Mouse (Mus musculus) cerebellum, adult 9-10 months (tissue): ENCODE measurements around the gene Socs5.
A peak's percentile ranks its signal among the peaks of the same experiment; 100 is the strongest.

ENCODE experiments used
- DNase-seq: peaks from one replicate; pipeline ENCODE4 v3.0.0; 2022

The Socs5 gene

GRCm38 (mm10) chr17:87108507-87109292 lies 1.2 kb downstream of the Socs5 start:
- DNase-seq, result peak; percentile 48

- DNase-seq, result peak; percentile 22
Observed at GRCm38 (mm10) chr17:87109504-87109903, 2.0 kb downstream of the Socs5 start.

- DNase-seq, result no peak
Observed at GRCm38 (mm10) chr17:87112852-87113592, 5.5 kb downstream of the Socs5 start.

- no peak for DNase-seq
Observed at GRCm38 (mm10) chr17:87115615-87116014, 8.1 kb downstream of the Socs5 start.

GRCm38 (mm10) chr17:87118966-87119526 lies 11.6 kb downstream of the Socs5 start:
- no peak for DNase-seq

DNA sequence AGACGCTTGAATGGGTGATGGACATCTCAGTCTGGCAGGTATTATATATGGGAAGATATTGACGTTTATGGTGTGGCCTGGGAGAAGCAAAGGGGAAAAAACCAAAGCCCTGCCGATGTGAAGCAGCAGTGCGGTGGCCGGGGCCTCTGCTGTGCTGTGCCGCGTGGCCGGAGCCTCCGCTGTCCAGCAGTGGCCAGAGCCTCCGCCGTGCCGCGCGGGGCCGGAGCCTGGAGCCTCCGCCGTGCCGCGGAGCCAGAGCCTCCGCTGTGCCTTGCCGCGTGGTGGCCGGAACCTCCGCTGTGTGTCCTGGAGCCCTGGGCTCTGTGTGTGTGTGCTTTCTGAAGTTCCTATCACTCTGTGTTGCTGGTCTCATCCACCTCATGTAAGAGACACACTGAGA lies 17.9 kb downstream of the Socs5 start:
- DNase-seq, result no peak

- DNase-seq, result no peak
Observed at GRCm38 (mm10) chr17:87132258-87132657, 24.8 kb downstream of the Socs5 start.

DNA sequence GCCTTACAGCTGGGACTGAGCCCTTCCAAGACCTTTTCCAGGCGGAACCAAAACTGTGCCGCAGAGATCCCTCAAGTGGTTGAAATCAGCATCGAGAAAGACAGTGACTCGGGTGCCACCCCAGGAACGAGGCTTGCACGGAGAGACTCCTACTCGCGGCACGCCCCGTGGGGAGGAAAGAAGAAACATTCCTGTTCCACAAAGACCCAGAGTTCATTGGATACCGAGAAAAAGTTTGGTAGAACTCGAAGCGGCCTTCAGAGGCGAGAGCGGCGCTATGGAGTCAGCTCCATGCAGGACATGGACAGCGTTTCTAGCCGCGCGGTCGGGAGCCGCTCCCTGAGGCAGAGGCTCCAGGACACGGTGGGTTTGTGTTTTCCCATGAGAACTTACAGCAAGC lies 26.3 kb downstream of the Socs5 start:
- no peak for DNase-seq

- DNase-seq, result no peak
Observed at GRCm38 (mm10) chr17:87134631-87135030, 27.2 kb downstream of the Socs5 start.

GRCm38 (mm10) chr17:87135741-87136140 lies 28.3 kb downstream of the Socs5 start:
- DNase-seq, result no peak

DNA sequence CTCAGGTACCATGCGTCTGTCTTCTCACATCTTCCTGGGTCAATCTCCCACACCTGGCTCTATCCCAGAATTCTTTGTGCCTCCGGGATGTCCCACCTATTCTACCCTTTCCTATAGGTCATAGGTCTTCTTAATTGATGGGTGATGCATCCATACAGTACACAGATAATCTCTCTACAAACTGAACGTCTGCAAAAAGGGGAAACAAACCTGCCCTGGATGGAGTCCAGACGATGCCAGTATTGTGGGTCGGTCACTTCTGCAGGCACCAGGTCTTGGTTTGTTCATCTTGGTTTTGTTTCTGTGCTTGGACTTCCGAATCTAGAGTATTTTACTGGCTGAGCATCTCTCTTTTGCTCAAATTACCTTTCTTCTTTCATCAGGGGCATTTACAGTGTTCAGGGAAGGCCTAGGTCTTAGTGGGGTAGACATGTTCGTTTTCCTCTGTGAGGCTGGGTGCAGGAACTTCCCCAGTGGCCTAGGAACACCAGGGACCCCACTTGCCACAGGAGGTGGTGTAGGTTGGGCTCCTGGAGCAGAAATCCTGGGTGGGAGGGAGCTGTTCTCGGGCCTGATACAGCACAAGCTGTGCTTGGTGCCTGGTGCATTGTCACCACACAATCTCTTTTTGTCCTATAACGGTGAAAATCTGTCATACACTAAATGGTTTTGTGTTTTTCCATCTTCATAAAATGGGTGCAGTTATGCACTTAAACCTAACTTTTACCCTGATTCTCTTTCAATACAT lies 33.9 kb downstream of the Socs5 start:
- DNase-seq, result no peak

DNA sequence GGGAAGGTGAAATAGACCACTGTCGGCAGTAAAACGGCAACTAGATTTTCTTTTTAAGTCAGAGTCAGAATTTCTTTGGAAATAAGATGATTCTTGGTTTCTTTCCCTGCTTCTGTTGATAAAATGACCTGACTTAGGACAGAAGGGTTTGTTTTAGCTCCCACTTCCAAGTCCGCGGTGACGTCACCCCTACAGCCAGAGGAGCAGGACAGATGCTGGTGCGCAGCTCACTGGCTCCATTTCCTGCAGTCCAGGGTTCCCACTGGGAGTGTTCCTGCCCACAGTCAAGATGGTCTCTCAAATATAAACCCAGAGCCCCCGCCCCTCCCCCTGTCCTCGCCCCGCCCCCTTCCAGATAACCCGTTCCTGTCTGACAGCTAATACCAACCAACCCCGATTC lies 34.8 kb downstream of the Socs5 start:
- peak; percentile 15 for DNase-seq

GRCm38 (mm10) chr17:87143186-87143585 lies 35.7 kb downstream of the Socs5 start:
- DNase-seq, result no peak

DNA sequence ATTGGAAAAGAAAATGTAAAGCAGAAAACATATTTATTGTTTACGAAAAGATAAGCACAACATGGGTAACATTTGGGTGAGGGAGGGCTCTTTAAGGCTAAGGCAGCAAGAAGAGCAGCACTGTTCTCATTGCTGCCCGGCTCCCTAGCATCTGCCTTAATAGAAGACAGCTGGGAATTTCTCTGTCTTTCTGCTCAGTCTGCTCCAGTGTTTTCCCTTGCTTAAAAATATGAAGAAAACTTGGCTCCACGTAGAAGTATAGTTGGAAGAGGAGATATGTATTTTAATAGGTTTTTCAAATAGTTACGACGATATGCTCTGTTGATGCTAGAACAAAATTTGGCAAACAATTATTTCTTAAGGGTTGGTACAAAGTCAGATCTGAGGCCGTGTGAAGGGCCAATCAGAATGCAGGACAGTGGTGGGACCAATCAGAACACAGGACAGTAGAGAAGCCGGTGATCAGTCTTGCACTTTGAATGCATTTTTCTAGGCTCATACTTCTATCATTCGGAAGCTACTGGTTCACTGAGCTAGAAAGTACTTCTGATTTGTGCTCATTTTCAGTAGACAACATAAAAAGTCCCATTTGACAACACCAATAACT lies 39.0 kb downstream of the Socs5 start:
- DNase-seq, result no peak

DNA sequence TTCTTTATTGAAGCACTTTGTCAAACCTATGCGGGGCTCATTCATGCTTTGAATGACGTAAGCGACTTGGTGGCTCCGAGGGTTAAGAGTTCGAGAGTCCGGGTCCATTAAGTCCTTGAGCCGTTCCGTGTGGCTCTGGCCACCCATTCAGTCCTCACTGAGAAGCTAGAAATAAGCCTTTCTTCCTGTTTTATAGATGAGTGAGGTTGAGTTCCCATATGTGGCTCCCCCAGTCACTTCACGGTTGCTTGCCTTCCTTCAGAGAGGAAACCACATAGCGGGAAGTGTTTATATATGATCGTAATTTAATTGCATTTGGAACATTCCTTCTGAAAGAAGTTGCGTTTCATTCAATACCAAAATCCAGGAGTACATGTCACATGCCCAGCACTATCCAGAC lies 42.3 kb downstream of the Socs5 start:
- no peak for DNase-seq

DNA sequence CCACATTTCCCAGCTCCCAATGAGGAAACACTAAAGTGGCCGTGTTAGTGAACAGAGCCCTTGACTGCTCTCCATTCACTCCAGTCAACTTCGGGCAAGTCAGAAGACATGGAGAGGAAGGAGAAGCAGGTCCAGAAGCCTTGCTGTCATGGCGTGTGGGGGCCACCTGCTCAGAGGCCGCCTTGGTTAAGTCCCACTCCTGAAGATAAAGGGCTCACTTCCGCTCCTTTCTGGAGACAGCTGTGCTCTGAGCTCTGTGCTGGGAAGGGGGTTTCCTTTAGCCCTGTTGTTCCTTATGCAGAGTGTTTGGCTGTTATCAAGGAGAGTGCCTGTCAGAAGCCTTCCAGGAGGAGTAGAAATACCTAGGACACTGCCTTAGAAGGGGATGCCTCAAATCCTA lies 45.5 kb downstream of the Socs5 start:
- DNase-seq, result no peak

DNA sequence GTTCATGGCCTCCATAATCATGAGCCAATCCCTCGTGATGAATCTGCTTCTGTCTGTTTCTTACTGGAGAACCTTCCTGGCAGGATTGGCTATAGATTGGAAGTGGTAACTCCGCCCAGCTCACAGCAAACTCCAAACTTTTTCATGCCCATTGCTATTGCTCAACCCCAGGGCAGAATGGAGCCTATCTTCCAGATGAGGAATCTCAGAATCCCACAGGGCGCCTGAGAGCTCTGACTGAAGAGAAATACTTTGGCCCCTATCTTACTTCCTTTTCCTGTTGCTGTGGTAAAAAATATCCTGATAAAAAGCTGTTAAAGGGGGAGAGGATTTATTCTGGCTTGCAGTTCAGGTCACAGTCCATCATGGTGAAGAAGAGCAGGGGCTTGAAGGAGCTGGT lies 48.2 kb downstream of the Socs5 start:
- DNase-seq, result no peak

DNA sequence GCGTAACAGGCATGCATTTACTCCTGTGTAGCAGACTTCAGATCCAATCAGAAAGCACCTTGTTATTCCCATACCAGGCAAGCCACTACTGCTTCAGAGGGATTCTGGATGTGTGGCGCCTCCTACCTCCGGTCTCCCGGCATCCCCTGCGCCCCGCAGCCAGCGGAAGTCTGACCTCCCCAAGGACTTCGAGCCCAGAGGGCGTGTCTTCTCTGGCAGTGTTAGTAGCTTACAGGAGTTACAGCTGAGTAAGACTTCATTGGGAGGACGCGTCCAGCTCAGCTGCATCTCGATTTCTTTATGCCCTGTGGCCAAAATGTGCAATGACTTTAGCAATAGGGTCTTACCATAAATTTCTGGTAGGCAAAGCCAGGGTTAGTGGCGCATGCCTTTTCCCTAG lies 50.3 kb downstream of the Socs5 start:
- DNase-seq, result no peak

GRCm38 (mm10) chr17:87158597-87158996 lies 51.1 kb downstream of the Socs5 start:
- DNase-seq, result no peak

- DNase-seq, result no peak
Observed at GRCm38 (mm10) chr17:87160270-87160669, 52.8 kb downstream of the Socs5 start.

DNA sequence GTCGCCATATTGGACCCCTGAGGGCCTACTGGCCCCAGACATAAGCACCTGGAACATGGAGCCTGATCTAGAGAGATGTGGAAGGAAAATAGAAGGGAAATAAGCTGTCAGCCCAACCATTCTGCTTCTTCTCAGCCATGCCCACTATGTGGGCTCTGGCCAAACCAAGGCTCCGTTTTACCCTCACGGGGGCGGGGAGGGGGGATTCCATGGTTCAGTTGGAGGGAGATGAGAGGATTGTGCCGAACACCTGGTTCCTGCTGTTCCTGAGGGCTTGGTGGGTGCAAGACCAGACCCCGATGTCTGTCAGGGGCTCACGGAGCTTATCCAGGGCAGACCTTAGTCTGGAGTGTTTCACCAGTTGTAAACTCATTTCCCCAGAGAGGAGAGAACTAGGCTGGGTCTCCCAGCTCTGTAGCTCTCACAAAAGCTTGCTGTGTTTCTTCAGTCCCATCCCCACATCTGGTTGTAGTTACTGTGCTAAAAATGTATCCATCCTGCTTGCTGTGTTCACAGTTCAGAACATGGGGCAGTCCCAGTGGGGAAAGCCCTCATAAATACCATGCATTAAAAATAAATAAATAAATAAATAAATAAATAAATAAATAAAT lies 56.9 kb downstream of the Socs5 start:
- no peak for DNase-seq

- no peak for DNase-seq
Observed at GRCm38 (mm10) chr17:87167407-87167806, 59.9 kb downstream of the Socs5 start.
